Mouse (Mus musculus) left cerebral cortex, adult 9 months (tissue): ENCODE measurements around the gene Cd5.
A peak's percentile ranks its signal among the peaks of the same experiment; 100 is the strongest.

Source experiments
- DNase-seq, 2 experiments: peaks; one replicate each; pipeline ENCODE4 v3.0.0; 2022; ENCODE audit warnings: low spot score in 2 of 2

Gene Cd5

DNA sequence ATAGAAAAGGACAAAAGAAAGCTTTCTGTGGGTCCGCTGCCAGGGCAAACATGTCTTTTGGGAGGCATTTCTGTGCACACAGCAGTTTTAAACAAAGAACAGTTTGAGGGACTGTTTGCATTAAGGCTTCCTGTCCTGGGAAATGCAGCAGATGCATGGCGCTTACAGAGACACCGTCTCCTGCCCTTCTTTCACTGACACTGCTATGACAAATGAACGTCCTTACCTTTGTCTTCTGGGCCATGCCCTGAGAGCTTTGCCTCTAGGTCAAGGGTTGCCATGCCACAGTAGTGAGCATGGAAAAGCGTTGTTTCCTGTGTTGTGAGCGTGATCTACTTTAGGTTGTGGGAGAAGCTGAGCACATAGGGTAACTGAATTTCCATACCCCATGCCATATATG is 19.9 kb upstream of the Cd5 start:
- no peak for DNase-seq

DNA sequence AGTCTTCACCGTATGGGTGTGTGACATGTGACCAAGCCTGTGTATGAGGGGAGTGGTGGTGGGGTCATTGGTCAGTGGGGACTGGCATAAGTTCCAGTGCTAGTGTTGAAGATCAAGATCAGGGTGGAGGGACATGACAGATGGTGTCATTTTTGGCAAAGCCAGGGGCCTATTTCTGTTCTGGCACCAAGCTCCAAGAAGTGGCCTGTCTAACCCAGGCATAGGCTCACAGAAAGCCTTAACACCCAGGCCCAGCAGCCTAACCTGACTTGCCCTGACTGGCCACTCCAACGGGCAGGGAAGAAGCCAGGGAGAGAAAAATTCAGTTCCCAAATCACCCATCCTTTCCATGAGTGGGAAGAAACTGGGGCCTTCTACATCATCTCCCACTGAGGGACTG is 18.7 kb upstream of the Cd5 start:
- no peak for DNase-seq

DNA sequence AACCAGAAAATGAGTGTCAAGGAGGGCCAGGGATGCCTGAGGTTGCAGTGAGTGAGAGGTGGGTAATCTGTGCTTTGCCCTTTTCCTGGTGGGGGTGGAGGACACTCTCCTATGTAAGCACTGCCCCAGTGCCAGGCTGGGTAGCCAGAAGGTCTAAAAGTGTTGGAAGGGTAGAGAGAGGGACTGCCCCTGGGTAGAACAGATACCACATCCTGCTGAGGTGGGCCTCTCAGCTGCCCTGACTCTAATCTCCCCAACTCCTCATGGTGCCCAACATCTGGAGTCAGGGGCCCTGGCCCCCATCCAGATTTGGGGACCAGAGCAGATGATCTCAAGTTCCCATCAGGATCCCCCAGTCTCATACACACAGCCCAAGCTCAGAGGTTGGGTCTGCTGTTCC is 18.3 kb upstream of the Cd5 start:
- DNase-seq, result no peak

DNA sequence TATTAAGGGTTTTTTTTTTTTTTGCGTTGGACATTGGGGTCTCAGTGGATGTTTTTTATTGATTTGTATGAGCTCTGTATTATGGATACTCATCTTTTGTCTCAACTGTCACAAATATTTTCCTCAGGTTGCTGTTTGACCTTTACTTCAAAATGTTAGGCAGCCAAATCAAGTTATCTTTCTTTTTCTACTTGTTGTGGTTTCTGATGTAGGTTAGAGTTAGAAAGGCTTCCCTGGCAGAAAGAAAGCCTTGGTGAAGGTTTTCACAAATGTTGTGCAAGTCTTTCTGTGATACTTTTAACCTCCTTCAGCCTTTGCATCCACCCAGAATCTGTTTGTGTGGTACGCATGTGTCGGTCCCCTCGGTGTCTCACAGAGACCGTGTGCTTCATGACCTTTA is 13.8 kb upstream of the Cd5 start:
- no peak for DNase-seq

DNA sequence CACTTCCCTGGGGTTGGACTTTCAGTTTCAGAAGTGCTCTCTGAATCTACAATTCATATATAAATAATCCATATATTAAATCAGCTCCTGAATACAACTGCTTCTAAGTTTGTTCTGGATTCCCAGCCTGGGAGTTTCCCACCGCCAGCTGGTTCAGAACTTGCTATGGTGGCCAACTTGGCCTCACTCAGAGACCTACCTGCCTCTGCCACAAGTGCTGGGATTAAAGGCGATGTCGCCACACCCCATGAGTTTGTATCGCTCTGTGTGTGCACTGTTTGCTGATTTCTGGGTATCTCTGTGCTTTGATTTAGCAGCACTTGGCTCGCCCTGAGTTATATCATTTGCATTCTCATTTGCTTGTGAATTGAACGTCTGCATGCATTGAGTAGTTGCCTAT is 13.3 kb upstream of the Cd5 start:
- DNase-seq, result no peak

DNA sequence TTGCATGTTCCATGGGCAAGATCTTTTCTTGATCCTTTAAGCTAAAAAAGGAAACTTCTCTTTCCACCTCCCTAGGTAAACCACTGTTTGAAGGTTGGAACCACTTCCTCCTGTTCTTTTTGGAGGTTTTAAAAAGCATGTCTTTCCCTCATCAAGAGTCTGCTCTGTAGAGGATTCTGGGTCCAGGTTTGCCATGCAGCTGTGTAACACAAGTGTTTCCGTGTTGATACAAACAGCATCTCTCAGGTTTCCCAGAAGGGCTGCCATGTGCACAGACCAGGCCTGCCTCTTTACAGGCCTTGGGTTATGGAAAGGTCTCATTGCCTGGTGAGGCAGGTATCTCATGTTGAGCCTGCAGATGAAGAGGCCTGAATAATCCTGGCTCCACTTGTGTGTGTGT is 12.8 kb upstream of the Cd5 start:
- DNase-seq, result no peak

DNA sequence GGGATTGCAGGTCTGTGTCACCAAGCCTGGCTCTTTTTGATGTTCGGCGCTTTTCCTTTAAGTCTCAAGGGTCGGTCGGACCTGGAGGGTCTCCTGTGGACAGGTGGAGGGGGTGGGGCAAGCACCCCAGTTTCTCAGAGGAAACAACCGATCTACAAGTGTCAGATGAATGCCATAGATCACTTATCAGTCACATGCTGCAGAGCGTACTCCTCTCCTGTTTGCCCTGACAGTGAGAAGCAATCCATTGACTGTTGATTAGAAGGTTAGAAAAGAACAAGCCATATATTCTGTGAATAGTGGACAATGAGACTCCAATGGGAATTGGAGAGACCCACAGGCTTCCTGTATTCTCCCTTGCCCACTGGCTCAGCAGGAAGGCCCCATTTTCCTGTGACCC is 11.4 kb upstream of the Cd5 start:
- DNase-seq, result no peak

DNA sequence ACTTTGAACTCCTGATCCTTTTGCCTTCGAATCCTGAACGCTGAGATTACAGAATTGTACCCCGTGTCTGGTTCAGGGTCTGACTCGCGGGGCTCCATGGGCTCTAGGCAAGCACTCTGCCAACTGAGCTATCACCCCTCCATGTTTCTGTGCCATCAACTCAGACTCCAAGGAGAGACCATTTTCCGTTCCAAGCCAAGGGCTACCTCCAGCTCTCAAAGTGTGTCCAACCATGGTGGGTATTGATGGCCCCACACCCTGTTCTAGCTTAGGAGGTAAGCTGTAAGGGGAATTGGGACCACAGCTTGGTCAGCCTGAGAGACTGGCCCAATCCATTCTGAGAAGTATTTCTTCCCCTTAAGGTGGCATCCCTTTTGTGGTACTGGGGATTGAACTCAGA is 10.5 kb upstream of the Cd5 start:
- no peak for DNase-seq

DNA sequence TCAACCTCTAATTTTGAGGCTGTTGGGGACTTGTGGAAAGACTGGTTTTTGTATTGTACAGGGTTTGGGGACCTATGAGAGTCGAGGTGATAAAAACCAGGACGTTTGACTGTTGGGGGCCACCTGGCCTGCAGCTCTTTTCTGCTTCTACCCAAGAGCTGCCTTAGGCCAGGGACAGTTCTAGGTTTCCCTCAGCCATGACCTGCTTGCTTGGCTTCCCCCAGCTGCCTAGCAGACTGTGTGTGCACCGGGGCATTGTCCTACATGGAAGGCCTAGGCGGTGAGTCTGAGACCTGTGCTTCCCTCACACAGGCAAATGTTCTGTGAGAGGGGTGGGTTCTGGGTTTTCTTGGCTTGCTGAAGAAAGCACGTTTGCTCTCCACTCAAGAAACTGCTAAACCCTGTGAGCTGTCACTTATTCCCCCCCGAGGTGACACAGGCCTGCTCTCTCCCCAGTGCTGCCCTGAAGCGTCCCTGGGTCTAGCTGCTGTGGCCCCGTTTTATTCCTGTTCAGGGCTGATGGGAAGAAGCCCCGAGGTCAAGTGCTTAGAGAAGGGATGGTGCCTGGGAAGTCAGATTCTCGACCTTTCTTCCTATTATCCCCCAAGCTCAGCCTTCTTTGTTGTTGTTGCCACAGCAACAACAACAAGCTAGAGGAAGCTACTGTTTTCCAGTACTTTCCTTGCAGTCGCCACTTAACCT is 9.8 kb upstream of the Cd5 start:
- no peak for DNase-seq

DNA sequence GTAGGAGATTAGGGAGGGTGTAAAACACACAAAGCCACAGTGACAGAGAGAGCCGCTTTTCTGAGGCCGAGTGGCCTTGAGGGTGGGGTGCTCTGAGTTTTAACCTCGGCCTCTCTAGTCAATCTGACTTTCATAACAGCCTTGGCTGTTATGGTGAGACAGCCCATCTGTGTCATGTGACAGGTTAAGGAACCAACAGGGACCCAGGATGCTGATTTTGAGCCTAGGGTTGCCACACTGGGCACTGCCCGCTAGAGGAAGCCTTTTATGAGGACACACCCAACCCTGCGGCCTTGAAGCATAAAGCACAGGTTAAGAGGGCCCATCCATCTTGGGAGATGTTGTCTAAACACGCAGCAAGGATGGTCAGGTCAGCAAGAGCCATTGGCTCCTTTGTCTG is 8.9 kb upstream of the Cd5 start:
- no peak for DNase-seq

DNA sequence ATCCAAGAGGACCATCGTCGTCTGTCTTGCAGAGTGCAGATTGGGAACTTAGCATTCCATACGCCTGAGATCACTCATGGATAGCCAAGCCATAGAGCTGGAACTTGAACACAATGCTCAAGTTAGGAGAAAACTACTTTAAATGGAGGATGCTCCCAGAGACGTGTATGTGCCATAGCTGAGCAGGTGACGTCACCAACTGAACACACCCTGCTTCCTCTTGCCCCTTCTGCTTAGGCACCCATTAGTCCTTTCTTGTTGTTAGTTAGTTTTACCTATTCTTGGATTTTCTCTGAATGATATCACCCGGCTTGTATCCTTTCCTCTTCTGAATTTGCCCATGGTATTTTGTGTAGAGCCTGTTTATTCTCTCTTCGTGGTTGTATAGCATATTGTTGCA is 8.4 kb upstream of the Cd5 start:
- DNase-seq, result no peak

DNA sequence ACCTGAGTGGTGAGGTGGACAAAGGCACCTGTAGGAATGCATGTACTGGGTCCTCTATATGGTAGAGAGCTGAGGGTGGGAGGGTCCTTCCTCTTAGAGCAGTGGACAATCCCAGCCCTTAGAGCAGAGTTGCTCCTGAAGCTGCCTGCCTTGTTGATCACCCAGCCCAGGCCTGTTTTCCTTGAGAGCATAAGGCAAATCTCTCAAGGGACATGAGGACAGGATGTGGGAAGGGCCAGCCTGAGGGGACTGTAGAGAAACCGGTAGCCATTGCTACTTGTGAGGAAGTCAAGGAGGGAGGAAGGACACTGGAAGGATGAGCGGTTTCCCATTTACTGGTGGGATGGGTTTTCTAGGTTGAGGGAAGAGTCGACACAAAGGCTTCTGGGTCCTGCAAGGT is 3.8 kb upstream of the Cd5 start:
- no peak for DNase-seq

DNA sequence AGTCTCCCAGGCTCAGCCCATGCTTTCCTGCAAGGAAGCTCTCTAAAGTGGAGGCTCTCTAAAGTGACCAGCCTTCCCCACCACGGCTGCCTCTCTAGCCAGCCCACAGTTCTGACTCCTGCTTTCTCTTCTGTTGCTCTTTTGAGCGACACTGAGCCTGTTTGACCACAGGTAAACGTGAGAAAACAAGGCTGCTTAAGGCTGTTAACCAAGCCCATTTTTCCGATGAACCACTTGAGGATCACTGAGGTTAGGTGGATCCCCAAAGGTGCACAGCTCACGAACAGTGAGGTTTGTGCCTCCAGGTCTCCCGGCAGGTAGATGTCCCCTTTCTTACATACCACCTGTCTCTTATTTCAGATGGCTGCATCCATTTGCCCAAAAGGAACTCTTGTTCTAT is 3.3 kb upstream of the Cd5 start:
- no peak for DNase-seq

DNA sequence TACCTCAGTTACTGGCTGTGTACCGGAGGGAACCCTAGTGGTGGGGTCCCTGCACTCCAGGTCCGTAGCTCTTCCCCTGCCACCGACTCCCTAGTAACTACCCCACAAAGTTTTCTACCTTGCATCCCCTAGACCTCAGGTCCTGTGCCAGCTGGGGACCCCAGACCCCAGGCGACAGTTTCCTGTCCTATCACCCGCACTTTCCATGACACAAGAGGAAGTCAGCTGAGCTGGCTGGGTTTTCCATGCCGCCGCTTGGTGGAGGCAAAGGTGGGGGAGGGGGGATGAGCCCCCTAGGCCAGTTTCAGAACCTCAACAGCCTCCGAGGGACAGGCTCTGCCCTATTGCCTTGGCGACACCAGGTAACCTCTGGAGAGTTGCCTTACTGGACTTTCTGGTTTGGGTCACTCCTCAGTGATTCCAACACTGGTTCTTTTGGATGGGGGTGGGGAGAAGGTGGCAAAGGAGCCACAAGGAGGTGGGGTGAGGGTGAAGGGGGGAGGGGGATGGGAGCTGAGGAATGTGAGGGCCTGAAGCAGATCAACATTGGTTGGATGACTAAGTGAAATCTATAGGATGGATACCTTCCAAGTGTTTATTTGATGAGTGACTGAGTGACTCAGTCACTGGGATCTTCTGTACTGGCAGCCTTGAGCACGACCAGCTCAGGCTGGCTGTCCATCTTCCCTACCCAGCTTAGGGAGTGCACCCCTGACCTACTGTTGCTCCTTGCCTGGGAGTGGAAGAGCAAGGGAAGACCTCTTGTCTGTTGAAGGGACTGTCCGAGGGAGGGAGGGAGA is 2.0 kb upstream of the Cd5 start:
- no peak for DNase-seq

DNA sequence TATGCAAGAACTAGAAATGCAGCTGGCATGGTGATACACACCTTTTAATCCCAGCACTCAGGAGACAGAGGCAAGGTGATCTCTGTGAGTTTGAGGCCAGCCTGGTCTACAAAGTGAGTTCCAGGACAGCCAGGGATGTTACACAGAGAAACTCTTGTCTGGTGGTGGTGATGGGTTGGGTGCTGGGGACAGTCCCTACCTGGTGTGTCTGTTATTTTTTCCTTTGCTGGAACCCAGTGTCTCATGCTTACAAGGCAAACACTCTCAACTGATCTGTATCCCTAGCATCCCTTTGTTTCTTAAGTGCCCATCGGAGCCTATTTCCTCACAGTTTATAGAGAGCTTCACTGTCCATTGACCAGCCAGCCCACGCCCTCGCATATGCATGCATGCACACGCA is 1.1 kb upstream of the Cd5 start:
- no peak for DNase-seq

DNA sequence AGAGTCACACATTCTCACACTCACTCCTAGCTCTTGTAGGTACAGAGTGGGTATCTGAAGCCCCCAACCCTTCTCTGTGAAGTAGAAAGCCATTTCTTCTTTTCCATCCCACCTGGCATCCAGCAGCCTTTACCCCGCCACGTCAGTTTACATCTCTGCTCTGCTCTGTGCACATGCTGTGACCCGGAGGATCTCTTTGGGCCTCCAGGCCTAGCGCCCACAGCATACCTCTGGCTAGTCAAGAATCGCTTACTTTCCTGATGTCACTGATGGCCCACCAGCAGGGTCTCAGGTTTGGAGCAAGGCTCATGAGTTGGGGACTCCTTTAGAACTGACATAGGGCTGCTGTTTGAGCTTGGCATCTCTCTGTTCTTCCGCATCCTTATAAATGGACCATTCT is 764 bp downstream of the Cd5 start:
- DNase-seq, result no peak

DNA sequence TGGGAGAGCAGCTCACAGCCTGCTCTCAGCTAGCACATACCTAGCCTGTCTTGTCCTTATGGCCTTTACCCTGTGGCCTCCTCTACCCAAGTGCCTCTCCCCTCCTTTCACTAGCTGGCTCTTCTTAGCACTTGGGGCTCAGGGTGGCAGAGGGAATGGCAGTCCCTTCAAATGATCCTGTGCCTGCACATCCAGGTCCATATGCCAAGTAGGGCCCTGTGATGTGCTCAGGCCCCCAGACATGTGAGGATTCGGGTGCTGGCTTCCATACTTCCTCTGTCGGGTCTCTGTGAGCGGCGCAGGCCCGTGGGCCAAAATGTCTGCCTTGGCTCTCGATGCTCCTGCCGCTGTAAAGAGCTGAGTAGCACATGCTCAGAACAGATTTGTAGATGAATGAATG is 2.9 kb downstream of the Cd5 start:
- DNase-seq, result no peak

DNA sequence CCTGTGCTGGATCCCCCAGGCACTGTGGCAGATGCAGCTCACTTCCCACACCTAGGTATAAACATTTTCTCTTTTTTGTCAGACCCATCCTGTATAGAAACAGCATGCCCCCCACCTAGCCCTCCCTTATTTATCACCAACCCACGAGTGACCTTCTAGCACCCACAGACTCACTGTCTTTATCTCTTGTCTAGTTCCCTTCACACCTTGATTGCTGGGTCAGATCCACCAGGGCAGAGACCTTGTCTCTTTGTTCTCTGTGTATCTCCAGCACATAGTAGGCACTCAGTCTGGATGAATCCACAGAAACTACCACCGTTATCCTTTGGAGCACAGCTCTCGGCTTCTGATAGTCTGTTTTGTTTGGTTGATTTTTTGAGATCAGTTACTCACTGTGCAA is 3.7 kb downstream of the Cd5 start:
- DNase-seq, result no peak

DNA sequence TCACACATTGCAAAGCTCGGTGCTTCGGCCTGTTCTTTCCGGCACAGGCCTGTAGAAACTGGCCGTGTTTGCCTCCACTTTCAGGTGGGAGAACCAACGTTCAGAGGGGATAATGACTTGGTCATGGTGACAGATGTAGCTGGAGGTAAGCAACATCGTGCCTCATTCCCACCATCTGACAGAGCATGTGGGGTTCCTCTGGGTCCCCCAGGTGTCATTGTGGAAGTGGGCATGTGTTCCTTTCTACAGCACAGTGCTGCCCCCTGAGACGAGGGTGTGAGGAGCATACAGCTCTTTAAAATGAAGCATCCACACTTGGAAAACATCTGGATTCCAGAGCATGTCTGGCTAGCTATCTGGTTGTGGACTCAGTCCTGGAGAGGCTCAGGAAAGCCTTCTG is 4.2 kb downstream of the Cd5 start:
- no peak for DNase-seq

DNA sequence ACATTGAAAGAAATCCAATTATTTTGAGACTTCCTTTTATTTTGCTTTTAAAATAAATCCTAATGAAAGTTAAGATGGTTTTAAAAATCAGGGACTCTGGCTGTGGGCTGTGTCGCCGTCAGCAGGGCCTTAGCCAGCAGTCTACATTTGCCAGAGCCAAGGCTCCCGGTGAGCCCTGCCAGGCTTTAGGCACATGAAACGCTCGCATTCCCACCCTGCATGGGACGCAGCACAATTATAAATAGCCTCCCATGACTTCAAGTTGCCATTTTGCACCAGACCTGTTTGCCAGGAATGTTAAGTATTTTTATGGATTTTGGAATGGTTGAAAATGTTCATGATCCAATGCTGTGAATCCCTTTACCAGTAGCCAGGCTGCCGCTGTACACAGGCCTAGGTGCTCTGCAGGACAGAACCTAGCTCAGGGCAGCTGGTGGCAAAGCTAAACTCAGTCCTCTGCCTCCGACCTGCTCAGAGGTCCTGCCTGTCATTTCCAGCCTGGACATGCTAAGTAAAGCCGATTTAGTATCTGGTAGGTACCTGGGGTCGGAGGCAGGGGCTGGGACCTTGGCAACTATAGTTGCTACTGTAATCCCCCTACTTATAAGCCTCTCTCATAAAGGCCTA is 5.2 kb downstream of the Cd5 start:
- DNase-seq, result peak in 1 of 2 experiments; percentile 46

DNA sequence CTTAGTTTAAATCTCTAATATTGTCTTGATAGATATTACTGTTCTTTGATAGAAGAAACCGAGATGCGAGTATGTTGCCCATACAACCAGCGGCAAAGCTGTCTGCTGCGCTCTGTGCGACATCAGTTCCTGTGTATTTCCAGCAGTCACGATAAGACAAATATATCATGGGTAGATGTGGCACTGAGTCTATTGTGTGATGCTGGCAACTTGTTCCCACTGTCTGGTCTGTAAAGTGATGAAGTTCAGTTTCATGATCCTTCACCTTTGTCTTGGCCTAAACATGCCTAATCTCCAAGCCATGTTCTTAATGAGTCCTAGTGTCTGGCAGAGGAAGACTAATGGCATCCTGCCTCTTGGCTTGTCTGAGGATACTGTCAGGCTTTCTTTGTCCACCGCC is 6.1 kb downstream of the Cd5 start:
- DNase-seq, result no peak

DNA sequence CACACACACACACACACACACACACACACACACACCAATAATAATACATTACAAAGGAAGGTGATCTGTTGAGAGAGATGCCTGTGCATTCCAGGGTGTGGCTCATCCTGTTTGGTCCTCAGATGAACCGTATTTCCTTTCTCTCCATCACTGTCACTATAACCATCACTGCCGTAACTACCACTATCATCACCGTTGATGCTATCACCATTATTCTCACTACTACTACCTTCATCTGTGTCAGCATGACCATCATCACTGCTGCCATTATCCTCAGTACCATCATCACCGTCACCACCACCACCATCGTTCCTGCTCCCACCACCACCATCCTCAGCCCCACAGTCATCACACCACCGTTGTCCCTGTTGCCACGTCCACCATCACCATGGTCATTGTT is 6.8 kb downstream of the Cd5 start:
- DNase-seq, result no peak

DNA sequence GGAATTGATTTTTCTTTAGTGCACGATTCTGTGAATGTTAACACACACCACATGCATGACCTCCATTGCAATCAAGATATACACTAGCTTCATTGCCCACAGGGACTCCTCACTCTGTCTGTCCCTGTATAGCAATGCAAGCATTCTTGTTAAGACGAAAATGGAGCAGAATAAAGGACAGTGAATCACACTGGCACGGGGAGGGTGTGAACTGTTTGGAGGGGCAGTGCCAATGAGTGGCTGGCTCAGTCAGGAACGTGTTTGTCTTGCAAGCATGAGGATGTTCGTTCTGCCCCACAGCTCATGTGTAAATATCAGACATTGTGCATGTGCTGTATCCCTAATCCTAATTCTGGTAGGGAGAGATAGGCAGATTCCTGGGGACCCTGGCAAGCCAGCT is 8.3 kb downstream of the Cd5 start:
- no peak for DNase-seq
